Mouse (Mus musculus) liver, adult (tissue): ENCODE results near the gene Naxd.
A peak's percentile ranks its signal among the peaks of the same experiment; 100 is the strongest.

Experiments used
- GATA4 ChIP-seq: IDR thresholded peaks from 2 replicates; pipeline ENCODE4 v1.6.1; 2014; ENCODE audit warnings: mild to moderate bottlenecking, low read length; ENCODE audit not compliant: insufficient replicate concordance

Gene Naxd

DNA sequence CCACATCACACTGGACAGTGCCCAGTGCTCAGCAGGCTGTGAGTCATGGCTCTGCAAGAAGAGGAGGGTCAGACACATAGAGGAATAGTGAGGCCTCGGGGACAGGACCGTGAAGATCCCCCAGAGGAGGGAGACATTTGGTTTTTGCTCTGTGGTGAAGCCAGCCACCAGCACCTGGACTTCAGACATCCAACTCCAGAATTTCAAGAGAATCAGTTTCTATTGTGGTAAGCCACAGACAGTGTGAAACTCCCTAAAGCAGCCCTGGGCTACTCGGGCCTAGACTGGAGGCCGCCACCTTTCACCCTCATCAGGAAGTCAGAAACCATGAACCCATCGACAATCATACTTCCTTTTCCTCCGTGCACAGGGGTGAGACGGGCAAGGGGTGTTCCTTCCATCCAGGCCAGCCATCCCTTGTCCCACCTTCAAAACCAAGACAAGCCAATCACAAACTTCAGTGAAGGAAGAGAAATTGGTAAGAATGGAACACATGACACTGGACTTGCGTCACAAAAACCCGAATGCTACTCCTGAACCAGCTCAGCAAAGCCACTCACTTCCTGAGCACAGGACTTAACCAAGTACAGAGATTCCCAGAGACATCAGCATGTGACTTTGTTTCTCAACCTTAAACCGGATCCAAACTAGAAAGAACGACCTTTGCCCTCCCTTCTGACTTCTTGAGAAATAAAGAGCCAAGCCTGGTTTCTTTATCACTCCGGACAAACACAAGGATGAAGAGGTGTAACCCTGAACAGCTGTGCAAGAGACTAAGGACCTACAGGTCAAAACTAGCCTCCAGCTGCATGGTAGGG lies 33.2 kb upstream of the Naxd start:
- peak; percentile 36; the same call in 1 of the 2 replicates for TF ChIP-seq GATA4

DNA sequence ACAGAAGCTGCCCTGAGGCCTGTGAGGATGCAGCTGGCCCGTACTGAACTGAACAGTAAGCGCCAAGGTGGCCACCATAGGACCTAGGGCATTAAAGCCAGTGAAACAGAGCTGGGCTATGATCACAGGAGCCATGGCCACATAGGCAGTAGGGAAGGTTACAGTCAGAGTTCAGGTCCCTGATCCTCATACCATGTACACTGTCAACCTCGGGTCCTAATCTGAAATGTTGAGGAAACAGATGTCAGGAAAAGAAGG lies 32.7 kb upstream of the Naxd start:
- TF ChIP-seq GATA4: no peak

GRCm38 (mm10) chr8:11465619-11466018 lies 31.7 kb upstream of the Naxd start:
- TF ChIP-seq GATA4: no peak

- TF ChIP-seq GATA4: no peak
Observed at GRCm38 (mm10) chr8:11469095-11469494, 28.2 kb upstream of the Naxd start.

DNA sequence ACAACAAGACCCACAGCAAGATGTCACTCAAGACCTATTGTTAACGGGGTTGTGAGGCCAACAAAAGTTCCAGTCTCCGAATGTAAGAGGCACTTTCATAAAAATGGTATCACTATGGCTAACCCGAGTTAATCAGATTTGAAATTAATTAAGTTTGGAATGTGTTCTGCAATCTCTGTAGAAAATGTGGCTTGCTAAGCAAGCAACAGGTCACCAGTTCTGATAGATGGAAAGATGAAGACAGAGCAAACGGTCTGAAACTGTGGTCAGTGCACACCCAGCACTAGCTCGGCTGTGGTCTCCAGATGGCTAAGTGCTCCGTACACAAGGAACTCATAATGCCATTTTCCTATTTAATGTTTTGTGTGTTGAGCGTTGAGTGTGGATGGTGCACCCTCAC lies 26.6 kb upstream of the Naxd start:
- no peak for TF ChIP-seq GATA4

- no peak for TF ChIP-seq GATA4
Observed at GRCm38 (mm10) chr8:11471309-11471708, 26.0 kb upstream of the Naxd start.

DNA sequence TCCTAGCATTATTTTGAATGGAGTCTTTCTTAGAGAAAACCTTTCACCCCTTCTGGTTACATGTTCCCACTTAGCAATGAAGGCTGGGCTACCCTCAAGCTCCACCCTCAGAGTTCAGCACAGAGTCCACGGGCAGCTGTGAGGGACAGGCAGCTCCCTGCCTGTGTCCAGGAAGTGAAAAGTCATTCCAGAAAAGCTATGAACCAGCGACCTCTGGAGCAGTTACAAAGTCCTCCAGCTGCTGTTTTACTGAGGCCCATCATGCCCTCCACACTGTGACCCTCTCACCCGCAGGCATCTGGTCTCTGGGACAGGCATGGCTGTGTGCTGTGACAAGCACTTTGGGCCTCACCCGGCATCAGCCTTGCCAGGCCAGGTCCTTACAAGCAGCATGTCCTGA lies 24.2 kb upstream of the Naxd start:
- TF ChIP-seq GATA4: no peak

DNA sequence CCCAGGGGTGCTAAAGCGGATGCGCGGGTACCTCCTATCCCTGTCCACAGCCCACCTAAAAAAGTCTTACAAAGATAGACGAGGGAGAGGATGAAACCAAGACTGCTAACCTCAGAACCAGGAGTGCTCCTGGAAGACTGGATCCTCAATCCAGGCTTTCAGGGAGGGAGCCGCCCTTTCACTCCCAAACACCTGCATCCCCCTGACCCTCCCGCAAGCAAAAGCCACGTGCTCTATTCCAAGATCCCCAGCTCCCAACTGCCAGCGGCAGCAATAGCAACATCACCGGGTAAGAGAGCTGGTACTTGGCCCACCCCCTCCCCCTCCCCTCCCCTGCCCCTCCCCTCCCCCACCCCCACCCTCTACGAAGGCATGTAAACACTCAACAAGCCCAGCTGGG lies 21.9 kb upstream of the Naxd start:
- TF ChIP-seq GATA4: no peak

DNA sequence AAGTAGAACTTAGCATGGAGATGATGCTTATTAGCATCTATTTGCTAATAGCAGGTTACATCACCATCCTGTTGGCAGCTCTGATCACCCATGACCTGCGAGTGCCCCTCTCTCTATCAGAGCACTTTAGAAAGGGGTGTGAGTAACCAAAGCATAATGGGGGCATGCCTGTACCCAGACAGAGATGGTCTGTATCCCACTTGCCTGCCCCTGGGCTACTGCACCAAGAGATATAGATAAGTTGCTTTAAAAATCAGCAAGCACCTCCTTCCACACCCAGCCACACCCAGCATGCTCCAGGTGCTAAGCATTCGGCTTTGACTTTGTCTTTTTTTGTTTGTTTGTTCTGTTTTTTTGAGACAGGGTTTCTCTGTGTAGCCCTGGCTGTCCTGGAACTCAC lies 21.4 kb upstream of the Naxd start:
- TF ChIP-seq GATA4: no peak

- no peak; the same call in 1 of the 2 replicates for TF ChIP-seq GATA4
Observed at GRCm38 (mm10) chr8:11476338-11477177, 20.7 kb upstream of the Naxd start.

DNA sequence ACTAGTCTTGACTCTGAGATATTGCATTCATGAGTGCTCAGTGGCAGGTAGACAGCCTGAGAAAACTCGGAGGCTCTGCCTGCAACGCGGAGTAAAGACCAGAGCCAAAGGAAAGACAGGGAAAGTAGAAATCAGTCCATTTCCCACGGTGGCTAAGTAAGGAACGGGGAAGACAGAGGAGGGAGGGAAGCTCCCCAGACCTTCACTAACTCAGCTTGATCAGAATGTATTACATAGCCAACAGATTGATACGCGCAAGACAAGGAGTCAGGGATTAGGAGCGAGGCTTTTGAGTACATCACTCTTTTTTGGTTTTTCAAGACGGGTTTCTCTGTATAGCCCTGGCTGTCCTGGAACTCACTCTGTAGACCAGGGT lies 20.1 kb upstream of the Naxd start:
- TF ChIP-seq GATA4: no peak

DNA sequence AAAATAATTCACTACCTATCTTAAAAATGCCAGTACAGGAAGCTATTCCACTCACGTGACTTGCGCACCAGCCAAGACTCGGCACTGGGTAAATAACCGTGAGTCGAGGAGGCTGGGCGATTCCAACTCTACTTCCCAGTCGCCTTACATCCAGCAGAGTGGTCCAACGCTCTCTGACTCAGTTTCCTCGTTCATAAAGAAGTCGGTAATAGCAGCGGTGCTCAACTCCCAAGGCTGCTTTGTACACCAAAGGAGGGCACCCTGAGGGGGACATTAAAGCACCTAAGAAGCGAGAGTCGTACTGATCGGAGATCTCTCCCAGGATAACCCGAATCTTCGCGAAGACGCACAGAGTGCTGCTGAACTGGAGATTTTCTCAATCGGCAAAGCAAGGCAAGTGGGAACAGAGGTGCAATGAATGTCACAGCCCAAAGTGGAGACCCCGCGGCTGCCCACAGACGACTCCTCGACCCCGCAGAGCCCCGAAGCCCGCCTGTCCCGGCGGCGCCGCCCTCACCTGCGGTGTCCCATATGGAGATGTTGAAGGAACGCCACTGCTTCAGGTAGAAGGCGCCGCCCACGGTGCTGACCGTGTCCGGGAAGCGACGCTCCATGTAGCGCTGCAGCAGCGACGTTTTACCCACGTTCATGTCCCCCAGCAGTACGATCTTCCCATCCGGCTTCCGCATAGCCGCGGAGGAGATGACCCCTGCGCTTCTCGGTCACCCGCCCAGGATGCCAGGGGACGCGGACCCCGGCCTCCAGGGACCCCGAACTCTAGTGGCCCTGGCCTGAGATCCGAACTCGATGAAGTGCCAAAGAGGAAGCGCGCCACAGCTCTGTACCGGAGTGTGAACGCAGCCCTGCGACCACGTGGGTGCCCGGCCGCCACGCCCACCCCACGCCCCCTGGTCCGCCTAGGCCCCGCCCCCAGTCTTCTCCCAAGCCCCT lies 19.2 kb upstream of the Naxd start, which contains the start of gene Rab20:
Gene Rab20 (minus strand): TSS at position 900 of the 951 bp plus-strand sequence.
- TF ChIP-seq GATA4: no peak; the same call in 1 of the 2 replicates

DNA sequence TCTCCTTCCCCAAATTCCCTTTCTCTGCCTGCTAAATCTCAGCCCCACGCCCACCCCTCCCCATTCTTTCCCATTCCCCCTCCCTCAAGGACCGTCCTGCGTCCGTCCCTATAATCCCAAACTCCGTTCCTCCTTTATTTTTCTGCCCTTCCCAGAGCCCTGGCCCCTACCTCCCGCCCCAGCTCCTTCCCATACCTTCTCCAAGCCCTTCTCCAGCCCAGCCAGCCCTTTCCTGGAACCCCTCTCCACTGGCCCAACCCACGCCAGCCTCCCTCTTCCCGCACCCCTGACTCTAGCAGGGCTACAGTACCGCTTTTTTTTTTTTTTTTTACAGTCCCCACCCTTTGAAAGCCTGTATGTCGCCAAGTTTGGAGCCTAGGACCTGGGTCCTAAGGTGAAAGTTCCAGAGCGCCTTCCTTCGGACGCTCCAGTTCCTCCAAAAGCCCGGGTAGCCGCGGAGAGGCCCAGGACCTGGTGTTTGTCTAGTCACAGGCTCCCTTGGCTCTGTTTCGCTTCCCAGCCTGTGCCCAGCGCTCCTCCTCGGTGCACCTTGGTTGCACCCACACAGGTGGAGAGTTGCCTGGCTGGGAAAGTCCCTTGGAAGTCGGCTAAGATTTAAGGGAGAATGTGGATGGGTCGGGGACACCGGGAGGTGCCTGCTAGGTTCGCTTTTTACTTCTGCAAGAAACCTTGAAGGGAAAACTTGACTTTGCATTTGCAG lies 18.3 kb upstream of the Naxd start:
- TF ChIP-seq GATA4: no peak

DNA sequence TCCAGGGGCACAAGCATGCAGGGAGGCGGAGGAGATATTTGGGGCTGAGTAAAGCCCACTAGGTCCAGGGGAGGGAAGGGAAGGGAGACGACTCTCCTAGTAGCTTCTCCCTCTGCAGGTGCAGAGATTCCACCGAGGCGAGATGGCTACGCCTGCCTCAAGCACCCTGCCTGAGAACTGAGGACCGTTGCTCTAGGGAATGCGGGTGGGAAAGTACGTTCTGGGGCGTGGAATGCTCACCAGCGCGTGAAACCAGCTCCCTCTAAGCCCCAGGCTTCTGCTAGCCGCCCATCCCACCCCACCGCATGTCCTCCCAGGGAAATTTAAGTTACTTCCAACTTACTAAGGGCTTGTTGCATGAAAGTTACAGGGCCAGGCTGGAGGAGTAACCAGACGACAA lies 17.7 kb upstream of the Naxd start:
- TF ChIP-seq GATA4: no peak

- no peak; the same call in 1 of the 2 replicates for TF ChIP-seq GATA4
Observed at GRCm38 (mm10) chr8:11481876-11482275, 15.4 kb upstream of the Naxd start.
